Mouse (Mus musculus): ENCODE results near the gene Srd5a1. TPM values are rescaled to one million over a fixed set of nuclear protein-coding genes. Genes with fewer than 3 reads are reported as not detected.
"Not testable (repeated sequence)": the region's sequence is repeated elsewhere in the genome, so short reads cannot be mapped to it uniquely, and the experiment has no call there.

Srd5a1 gene
- polyA plus RNA-seq, 1 experiment from 2014 or later, result 32.6 TPM

- Histone ChIP-seq H3K9me3 (no peaks in the 10 kb centered on the region), H3K9ac (no peak overlapping the region), H3K36me3 (peaks cover 77% of the 10 kb centered on the region), H3K4me1 (peaks cover 11% of the 10 kb centered on the region), H3K27me3 (no peaks in the 10 kb centered on the region), H3K27ac (no peak overlapping the region), H3K4me3 (no peak overlapping the region), H3K4me2 (no peak overlapping the region)
- ATAC-seq (ENCODE audit: insufficient number of reproducible peaks, insufficient read depth, low FRiP score, low TSS enrichment, low read depth), result no peak
- 89% methylated on average over 6 of the region's 6 CpGs for whole genome bisulfite sequencing
These were observed 5.5 kb upstream of the Srd5a1 start for GRCm38 (mm10) chr13:69616716-69617115.

- peaks cover 36% of the 10 kb centered on the region for H3K36me3 ChIP-seq
- H3K9me3 ChIP-seq, result no peaks in the 10 kb centered on the region
- peak overlapping the region; percentile 94 for H3K4me2 ChIP-seq
- peaks cover 15% of the 10 kb centered on the region for H3K4me1 ChIP-seq
- peak overlapping the region; percentile 91 for H3K9ac ChIP-seq
- ATAC-seq (ENCODE audit: insufficient number of reproducible peaks, insufficient read depth, low FRiP score, low TSS enrichment, low read depth), result no peak
- WGBS, result under 1% methylated on average over 24 of the region's 24 CpGs
- H3K27ac ChIP-seq, result peak overlapping the region; percentile 71
- peak overlapping the region; percentile 98 for H3K4me3 ChIP-seq
- no peaks in the 10 kb centered on the region for H3K27me3 ChIP-seq
These were observed 918 bp upstream of the Srd5a1 start for GRCm38 (mm10) chr13:69612175-69612544.

- ATAC-seq (ENCODE audit: insufficient number of reproducible peaks, insufficient read depth, low FRiP score, low TSS enrichment, low read depth), result peak; percentile 18
- peaks cover 15% of the 10 kb centered on the region for H3K4me1 ChIP-seq
- H3K4me2 ChIP-seq, result peak overlapping the region; percentile 94
- peak overlapping the region; percentile 98 for H3K4me3 ChIP-seq
- H3K27me3 ChIP-seq, result no peaks in the 10 kb centered on the region
- no peaks in the 10 kb centered on the region for H3K9me3 ChIP-seq
- H3K36me3 ChIP-seq, result peaks cover 24% of the 10 kb centered on the region
- peak overlapping the region; percentile 78 for H3K9ac ChIP-seq
- no peak overlapping the region for H3K27ac ChIP-seq
- under 1% methylated on average over 40 of the region's 40 CpGs for WGBS
These were observed 368 bp downstream of the Srd5a1 start for GRCm38 (mm10) chr13:69610751-69611397.

GRCm38 (mm10) chr13:69608734-69609133 lies 2.5 kb downstream of the Srd5a1 start:
- Histone ChIP-seq H3K4me1 (peaks cover 15% of the 10 kb centered on the region), H3K27me3 (no peaks in the 10 kb centered on the region), H3K9ac (no peak overlapping the region), H3K4me3 (no peak overlapping the region), H3K36me3 (peaks cover 5% of the 10 kb centered on the region), H3K9me3 (no peaks in the 10 kb centered on the region), H3K4me2 (no peak overlapping the region), H3K27ac (no peak overlapping the region)
- 86% methylated on average over 8 of the region's 8 CpGs for WGBS
- no peak for ATAC-seq (ENCODE audit: insufficient number of reproducible peaks, insufficient read depth, low FRiP score, low TSS enrichment, low read depth)

GRCm38 (mm10) chr13:69604670-69605069 lies 6.6 kb downstream of the Srd5a1 start:
- no peak for ATAC-seq (ENCODE audit: insufficient number of reproducible peaks, insufficient read depth, low FRiP score, low TSS enrichment, low read depth)
- Histone ChIP-seq H3K4me2 (no peak overlapping the region), H3K9ac (no peak overlapping the region), H3K36me3 (no peaks in the 10 kb centered on the region), H3K9me3 (no peaks in the 10 kb centered on the region), H3K4me3 (no peak overlapping the region), H3K4me1 (no peaks in the 10 kb centered on the region), H3K27me3 (no peaks in the 10 kb centered on the region), H3K27ac (no peak overlapping the region)
- WGBS, result 77% methylated on average over 1 of the region's 1 CpGs

GRCm38 (mm10) chr13:69601321-69601720 lies 9.9 kb downstream of the Srd5a1 start:
- Histone ChIP-seq H3K27me3 (no peaks in the 10 kb centered on the region), H3K27ac (no peak overlapping the region), H3K9ac (0 out of 2 replicates have a peak overlapping the region, but pooled peaks have one; percentile 32), H3K4me2 (no peak overlapping the region), H3K4me3 (no peak overlapping the region), H3K9me3 (no peaks in the 10 kb centered on the region), H3K36me3 (no peaks in the 10 kb centered on the region), H3K4me1 (no peaks in the 10 kb centered on the region)
- no peak for ATAC-seq (ENCODE audit: insufficient number of reproducible peaks, insufficient read depth, low FRiP score, low TSS enrichment, low read depth)
- WGBS, result 86% methylated on average over 5 of the region's 5 CpGs

GRCm38 (mm10) chr13:69600863-69601262 lies 10.4 kb downstream of the Srd5a1 start:
- H3K9ac ChIP-seq, result 0 out of 2 replicates have a peak overlapping the region, but pooled peaks have one; percentile 32
- not testable (repeated sequence) for H3K4me2 ChIP-seq; H3K4me3 ChIP-seq; H3K27me3 ChIP-seq; ATAC-seq (ENCODE audit: insufficient number of reproducible peaks, insufficient read depth, low FRiP score, low TSS enrichment, low read depth); H3K9me3 ChIP-seq; H3K36me3 ChIP-seq; H3K4me1 ChIP-seq; H3K27ac ChIP-seq
- 90% methylated on average over 5 of the region's 5 CpGs for WGBS

- H3K9ac ChIP-seq, result no peak overlapping the region
- H3K36me3 ChIP-seq, result no peaks in the 10 kb centered on the region
- no peak overlapping the region for H3K27ac ChIP-seq
- H3K27me3 ChIP-seq, result no peaks in the 10 kb centered on the region
- no peak for ATAC-seq (ENCODE audit: insufficient number of reproducible peaks, insufficient read depth, low FRiP score, low TSS enrichment, low read depth)
- no peaks in the 10 kb centered on the region for H3K9me3 ChIP-seq
- no peak overlapping the region for H3K4me2 ChIP-seq
- WGBS, result 85% methylated on average over 10 of the region's 10 CpGs
- no peaks in the 10 kb centered on the region for H3K4me1 ChIP-seq
- H3K4me3 ChIP-seq, result no peak overlapping the region
These were observed 12.4 kb downstream of the Srd5a1 start for GRCm38 (mm10) chr13:69598867-69599266.

- no peaks in the 10 kb centered on the region for H3K9me3 ChIP-seq
- no peaks in the 10 kb centered on the region for H3K4me1 ChIP-seq
- no peak for ATAC-seq (ENCODE audit: insufficient number of reproducible peaks, insufficient read depth, low FRiP score, low TSS enrichment, low read depth)
- whole genome bisulfite sequencing, result 91% methylated on average over 2 of the region's 2 CpGs
- H3K4me2 ChIP-seq, result no peak overlapping the region
- H3K36me3 ChIP-seq, result no peaks in the 10 kb centered on the region
- no peak overlapping the region for H3K9ac ChIP-seq
- no peak overlapping the region for H3K27ac ChIP-seq
- H3K27me3 ChIP-seq, result no peaks in the 10 kb centered on the region
- H3K4me3 ChIP-seq, result no peak overlapping the region
These were observed 14.7 kb downstream of the Srd5a1 start for GRCm38 (mm10) chr13:69596515-69596914.

GRCm38 (mm10) chr13:69595911-69596310 lies 15.3 kb downstream of the Srd5a1 start:
- Histone ChIP-seq H3K4me2 (no peak overlapping the region), H3K36me3 (no peaks in the 10 kb centered on the region), H3K4me1 (no peaks in the 10 kb centered on the region), H3K9ac (no peak overlapping the region), H3K4me3 (no peak overlapping the region), H3K9me3 (no peaks in the 10 kb centered on the region), H3K27me3 (no peaks in the 10 kb centered on the region), H3K27ac (no peak overlapping the region)
- 88% methylated on average over 6 of the region's 6 CpGs for WGBS
- ATAC-seq (ENCODE audit: insufficient number of reproducible peaks, insufficient read depth, low FRiP score, low TSS enrichment, low read depth), result no peak

GRCm38 (mm10) chr13:69594577-69595256 lies 16.5 kb downstream of the Srd5a1 start:
- H3K27ac ChIP-seq, result no peak overlapping the region
- no peak overlapping the region for H3K4me3 ChIP-seq
- H3K4me2 ChIP-seq, result no peak overlapping the region
- no peaks in the 10 kb centered on the region for H3K27me3 ChIP-seq
- no peaks in the 10 kb centered on the region for H3K4me1 ChIP-seq
- no peaks in the 10 kb centered on the region for H3K9me3 ChIP-seq
- 69% methylated on average over 7 of the region's 7 CpGs for WGBS
- no peak for ATAC-seq (ENCODE audit: insufficient number of reproducible peaks, insufficient read depth, low FRiP score, low TSS enrichment, low read depth)
- 0 out of 2 replicates have a peak, but pooled peaks cover 5% of the 10 kb centered on the region for H3K36me3 ChIP-seq
- H3K9ac ChIP-seq, result no peak overlapping the region

- 72% methylated on average over 8 of the region's 8 CpGs for WGBS
- Histone ChIP-seq H3K36me3 (0 out of 2 replicates have a peak, but pooled peaks cover 5% of the 10 kb centered on the region), H3K9ac (no peak overlapping the region), H3K4me2 (no peak overlapping the region), H3K9me3 (no peaks in the 10 kb centered on the region), H3K4me1 (no peaks in the 10 kb centered on the region), H3K4me3 (no peak overlapping the region), H3K27ac (peak overlapping the region; percentile 1; the same call in 1 of the 2 replicates), H3K27me3 (no peaks in the 10 kb centered on the region)
- ATAC-seq (ENCODE audit: insufficient number of reproducible peaks, insufficient read depth, low FRiP score, low TSS enrichment, low read depth), result no peak
These were observed 17.8 kb downstream of the Srd5a1 start for GRCm38 (mm10) chr13:69593453-69593852.

All from embryonic facial prominence, embryonic 13.5 days (tissue).